Mouse (Mus musculus): ENCODE measurements at regions not wholly inside any gene's neighbourhood (a gene's known extent, or its start where the extent isn't known, plus 50 kb on each side); places are given as distances from the start of the nearest gene placed in this dataset.

DNA sequence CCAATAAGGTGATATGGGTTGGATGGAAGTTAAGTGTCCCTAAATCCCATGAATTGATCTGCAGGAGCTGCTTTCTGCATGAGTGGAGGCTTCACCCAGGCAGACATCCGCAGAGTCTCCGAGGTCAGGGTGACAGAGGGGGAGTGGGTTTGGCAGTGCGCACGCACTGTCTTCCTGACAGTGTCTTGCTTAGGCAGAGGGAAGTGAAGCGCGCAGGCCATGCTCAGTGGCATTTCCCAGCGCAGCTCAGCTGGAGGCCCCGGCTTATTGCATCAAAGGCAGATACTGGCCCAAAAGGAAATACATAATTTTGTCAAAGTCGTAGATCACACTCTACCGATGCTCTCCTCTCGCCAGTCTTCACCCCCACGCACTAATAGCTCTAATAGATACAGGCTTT is 252.7 kb upstream of the Dnajc24 start:
- DNase-seq (ENCODE audit: low spot score): peak; percentile 32

DNA sequence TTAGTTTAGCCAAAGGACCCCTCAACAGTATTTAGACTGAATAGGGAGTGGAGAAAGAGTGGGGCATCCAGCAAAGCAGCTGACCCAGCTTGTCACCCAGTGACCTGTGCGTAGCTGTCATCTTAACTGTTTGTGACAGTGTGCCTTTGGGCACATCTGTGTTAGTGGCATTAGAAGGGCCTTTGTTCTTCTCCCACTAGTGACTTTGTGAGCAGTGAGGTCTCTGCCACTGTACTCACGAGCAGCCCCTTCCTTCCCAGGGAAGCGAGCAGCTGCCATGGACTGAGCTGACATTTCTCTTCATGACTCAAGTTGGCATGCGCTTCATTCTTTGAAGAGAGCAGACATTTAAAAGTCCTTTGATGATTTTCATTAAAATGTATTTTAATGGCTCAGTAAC is 231.0 kb upstream of the Dnajc24 start:
- DNase-seq (ENCODE audit: low spot score): peak; percentile 9

DNA sequence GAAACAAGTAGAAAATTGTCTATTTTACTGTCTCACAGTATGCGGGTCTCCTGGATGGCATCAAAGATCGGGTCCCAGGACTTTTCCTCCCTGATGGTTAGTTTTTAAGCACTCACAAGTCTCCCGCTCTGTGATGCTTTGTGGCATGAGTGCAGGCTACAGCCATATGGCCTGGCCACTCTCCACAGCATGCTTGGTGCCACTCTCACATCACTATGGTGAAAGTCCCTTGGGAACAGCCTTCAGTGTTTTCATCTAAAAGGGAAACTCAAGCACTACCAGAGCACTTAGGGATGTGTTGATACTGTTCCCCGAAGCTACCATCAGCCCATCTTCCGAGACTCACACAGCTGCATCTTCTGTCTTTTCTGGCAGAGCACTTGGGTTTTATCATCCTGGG is 227.8 kb upstream of the Dnajc24 start:
- no peak for DNase-seq (ENCODE audit: low spot score)

DNA sequence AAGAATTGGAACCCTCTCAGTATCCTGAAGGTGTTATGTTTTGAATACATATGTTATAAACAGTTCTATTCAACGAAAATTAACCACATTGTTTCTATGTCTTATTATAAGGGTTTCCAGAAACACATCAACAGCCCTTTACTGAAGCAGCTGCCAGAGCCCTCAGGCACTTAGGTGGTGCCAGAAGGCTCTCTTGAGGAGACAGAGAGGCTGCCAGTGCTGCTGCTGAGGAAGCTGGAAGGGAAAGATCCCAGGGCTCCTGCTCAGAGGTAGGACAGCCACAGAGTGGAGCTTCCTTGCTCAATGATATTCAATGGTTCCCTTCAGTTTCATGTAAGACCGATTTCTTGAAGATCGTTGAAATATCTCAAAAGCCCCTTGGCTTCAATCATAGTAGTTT is 226.7 kb upstream of the Dnajc24 start:
- no peak for DNase-seq (ENCODE audit: low spot score)

DNA sequence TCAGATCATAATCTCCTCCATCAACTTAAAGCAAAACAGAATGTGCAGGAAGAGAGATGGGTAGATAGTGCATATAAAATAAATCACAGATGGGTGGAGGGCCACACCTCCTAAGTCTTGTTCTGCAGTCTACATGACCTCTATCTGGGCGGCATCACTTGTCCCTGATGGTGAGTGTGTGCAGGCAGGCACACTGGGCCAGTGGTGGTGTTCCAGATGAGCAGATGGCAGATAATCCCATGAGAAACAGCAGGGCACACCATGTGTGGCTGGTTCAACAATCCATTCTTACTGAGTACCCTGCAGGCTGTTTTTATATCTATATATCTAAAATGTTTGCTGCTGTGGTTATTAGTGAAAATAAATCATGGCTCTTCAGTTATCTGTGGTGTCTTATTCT is 224.9 kb upstream of the Dnajc24 start:
- no peak for DNase-seq (ENCODE audit: low spot score)

DNA sequence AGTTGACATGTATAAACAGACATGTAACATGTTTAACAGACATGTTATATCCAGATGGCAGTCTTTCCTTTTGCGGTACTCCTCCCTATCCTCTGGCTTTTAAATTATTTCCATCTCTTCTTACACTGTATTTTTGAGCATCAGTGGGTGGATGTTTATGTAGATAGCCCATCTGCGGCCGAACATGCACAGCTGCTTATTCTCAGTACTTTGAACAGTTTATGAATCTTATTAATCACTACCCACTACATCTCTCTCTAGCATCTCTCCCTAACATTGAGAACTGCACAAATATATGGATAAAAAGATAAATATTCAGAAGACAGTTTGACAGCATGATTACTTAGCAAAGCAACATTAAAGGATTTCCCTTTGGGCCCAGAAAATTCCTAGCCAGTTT is 212.8 kb upstream of the Dnajc24 start:
- no peak for DNase-seq (ENCODE audit: low spot score)

DNA sequence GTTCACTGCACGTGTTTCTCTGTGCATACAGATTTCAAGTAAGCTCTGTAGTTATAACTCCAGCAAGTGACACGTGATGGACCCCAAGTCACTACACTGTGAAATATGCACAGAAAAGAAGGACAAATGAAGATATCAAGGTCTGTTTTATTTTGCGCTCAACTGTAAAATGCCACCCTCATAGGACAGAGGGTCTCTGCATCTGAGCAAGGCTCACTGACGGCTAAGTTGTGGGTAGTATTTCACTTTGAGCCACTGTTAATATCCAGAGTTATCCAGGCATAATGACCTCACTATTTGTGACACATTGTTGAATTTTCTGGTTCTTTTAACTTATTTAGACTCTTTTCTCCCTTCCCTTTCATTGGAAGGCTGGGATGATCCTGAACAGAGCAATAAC is 210.4 kb upstream of the Dnajc24 start:
- peak; percentile 28 for DNase-seq (ENCODE audit: low spot score)

DNA sequence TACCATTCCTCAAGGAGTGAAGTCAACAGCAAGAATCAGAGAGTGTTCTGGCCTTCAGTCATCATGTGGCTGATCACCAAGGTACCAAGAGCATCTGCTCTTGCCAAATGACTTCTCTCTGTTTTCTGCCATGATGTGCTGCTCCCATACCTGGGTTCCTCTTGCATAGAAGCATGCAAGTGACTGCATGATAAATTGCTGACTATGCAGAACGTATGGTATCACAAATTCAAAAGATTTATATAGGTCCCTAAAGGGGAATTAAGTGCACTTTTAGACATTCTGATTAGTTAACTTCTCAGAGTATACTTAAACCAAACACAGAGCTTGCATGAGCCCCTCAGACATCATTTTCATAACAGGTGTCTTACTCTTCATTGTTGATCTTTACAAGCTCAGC is 207.4 kb upstream of the Dnajc24 start:
- DNase-seq (ENCODE audit: low spot score): no peak

DNA sequence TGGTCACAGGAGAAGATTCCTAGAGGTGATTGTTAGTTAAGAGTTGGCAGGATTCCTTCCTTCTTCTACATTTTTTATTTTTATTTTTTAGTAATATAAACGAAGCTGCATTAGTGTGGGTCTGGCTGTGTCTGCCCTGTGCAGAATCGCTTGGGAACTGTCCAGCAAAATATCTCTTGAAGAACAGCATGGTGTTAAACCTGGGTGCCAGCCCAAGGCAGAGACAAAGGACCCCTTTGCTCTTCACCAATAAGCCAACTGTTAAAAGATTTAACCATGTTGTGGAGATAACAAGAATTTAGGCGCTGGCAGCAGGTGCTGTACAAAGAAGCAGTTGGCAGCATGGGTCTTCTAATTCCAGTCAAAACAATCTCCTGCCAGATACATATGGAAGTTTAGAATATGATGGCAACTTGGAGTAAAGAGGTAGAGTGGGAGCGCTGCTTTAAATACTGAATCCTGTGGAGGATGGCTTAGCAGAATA is 205.5 kb upstream of the Dnajc24 start:
- no peak for DNase-seq (ENCODE audit: low spot score)

DNA sequence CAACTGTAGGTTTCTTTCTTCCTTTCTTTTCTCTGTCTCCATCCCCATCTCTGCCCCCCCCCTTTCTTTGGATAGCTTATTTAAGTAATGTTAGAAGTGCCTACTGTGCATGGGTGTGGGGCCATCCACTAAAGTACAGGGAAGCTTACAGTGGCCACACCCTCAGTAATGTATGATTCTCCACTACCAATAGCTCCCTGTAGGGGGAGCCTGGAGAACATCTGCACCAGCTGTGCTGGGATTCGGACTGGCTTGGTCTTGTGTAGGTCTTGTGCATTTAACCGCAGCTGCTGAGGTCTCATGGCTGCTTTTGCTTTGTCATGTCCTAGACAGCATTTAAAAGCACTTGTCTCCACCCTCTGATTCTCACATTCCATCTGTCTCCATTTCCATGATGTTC is 196.8 kb upstream of the Dnajc24 start:
- DNase-seq (ENCODE audit: low spot score): no peak

DNA sequence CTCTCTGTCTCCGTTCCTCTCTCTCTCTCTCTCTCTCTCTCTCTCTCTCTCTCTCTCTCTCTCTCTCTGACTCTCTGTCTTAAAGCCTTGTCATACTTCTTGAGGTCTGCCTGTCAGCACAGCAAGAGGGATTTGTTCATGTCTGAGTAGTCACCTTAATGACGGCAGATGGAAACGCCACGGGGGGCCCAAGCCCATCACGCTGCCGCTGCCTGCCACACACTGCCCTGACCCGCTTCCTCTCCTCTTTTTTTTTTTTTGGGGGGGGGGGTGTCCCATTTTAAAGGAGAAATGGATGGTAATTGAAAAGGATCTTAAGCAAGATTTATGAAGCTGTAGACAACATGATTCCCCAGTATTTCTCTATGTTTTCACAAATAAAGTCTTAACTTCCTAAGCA is 191.8 kb upstream of the Dnajc24 start:
- DNase-seq (ENCODE audit: low spot score): peak; percentile 23

DNA sequence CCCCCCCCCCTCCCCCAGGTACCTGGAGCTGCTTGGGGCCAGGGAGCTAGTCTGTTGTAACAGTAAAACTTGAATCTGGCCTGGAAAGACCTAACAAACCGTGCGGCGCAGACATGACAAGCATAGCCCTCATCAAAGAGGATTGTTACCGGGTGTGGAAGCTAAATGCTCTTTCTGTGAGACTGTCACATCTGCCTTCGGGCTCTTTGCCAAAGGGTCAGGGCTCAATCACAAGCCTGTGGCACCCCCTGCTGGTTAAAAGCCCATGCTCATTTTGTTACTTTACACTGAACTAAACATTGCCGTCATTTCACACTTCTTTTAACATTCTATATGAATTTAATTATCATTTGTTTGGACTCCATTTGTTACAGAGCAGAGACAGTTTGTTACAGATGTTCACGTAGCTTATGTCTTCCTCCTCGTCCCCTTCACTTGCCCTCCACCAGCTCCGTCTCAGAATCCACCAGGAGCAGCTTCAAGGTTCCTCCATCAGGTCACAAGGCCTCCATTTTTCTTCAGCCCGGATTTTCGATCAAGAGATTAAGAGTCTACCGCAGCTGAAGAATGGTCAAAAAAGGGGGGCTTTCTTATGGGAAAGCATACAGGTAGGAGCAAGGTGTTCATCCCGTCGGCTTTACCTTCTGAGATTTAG is 191.1 kb upstream of the Dnajc24 start:
- DNase-seq (ENCODE audit: low spot score): peak; percentile 91

DNA sequence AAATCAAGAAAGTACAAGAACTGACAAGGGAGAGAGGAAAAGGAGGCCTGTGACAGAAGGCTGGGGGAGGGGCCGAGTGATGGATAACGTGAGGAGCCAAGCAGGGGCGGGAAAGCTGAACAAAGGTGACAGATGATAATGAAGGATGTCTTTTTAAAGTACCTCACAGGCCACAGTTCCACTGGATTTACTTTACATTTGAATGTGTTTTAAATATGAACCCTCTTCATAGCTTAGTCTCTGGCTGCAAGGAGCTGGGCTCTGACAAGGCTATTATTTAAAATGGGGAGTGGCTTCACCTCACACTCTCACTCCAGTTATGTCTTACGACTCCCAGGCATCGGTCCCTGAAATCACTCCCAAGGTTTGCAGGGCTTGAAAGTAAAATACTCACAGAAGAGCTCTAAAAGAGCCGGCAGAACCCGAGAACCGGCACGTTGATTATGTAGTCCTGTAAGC is 190.6 kb upstream of the Dnajc24 start:
- peak; percentile 62 for DNase-seq (ENCODE audit: low spot score)

DNA sequence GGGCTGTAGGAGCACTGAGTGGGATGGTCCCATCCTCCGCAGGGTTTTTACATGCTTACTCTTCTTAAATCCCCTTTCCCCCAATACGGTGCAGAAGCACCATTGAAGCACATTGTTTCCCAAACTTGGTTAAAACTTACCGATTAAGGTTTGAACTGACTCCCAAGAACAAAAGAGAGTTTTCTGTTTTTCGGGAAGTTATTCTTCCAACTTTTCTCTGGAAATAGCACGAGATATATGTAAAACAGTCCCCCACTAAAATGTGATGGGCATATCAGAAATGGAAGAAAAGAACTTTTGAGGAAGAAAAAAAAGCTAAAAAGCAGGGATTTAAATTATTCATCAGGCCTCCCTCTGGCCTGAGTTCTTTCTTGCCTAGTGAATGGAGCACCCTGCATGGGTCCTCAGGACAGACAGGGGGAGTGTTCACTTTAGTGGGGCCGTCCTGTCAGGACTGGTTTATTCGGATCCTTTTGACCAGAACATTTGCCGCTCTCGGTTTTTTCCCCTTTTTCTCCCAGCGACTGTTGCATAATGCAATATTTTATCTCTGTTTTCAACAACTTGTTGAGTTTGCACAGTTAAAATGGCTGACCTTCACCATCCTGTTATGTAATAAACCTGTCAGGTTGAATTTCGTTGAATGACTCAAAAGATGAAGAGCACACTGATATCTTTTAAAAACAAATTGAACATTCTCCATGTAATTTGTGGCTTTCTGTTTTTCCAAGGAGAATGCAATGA is 187.4 kb upstream of the Dnajc24 start:
- peak; percentile 24 for DNase-seq (ENCODE audit: low spot score)

DNA sequence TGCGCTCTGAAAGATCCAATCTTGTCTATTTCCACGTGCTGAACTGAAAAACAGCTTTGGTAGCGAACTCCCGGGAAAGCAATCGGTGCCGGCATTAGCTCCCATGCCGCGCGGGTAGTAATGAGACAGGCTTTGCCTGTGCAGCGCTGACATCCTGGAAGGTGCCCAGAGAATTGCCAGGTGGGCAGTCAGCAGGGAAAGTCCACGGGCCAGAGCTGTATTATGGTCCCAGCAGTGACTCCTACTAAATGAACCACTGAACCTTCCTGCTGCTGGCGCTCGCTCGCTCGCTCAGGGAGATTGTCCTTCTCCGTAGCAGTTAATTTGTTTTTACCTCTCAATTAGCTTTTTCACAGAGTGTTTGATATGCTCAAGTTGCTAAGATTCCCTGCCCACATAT is 180.3 kb upstream of the Dnajc24 start:
- DNase-seq (ENCODE audit: low spot score): no peak

DNA sequence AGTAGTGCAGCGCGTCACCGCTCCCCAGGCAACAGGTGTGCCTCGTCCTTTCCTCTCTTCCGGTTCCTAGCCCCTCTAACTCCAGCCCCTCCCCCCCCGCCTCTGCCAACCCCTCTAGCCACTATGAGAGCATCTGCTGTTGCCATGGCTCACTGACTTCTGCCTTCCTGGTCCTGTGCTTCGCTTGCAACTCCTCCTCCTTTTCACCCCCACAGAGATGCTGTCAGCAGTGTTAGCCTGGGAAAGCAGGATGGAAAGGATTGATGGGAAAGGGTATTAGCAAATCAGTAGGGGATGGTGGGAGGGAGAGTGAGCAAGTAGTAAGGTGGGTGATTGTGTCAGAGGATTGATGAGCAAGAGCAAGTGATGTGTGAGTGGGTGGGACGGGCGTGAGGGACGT is 178.7 kb upstream of the Dnajc24 start:
- DNase-seq (ENCODE audit: low spot score): peak; percentile 68

DNA sequence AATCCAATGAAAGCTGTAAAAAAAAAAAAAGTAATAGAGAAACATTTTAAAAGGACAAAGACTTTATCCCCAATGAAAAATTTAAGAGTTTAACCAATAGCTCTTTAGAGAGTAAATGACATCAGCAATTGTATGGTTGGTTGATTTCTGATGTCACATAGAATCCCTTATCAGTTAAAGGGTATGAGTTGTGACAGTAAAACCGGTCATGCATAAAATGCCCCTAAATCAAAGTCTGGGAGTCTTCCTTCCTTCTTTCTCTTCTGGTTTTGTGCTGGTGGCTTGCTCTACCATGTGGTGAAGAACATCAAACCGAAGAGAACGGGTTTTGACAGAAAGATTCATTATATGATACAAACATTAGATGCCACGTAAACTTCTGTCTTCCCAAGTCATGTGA is 159.3 kb upstream of the Dnajc24 start:
- no peak for DNase-seq (ENCODE audit: low spot score)

DNA sequence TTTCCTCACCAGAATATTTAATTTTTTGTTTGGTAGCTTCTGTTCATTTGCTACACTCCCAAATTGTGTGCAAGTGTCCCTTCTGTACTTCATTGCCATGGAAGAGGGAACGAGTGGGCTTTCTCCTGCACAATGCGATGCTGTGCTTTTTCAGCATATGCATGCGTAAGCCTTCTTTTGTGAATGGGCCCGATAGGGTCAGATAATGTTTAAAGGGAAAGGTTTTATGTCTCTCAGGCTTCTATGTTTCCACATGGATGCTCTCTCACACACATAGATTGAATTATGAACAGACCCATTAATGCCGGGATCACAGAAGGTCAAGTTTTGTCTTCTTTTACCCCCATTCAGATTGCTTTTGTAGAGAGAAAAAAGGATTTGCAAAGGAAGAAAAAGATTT is 158.5 kb upstream of the Dnajc24 start:
- peak; percentile 17 for DNase-seq (ENCODE audit: low spot score)

DNA sequence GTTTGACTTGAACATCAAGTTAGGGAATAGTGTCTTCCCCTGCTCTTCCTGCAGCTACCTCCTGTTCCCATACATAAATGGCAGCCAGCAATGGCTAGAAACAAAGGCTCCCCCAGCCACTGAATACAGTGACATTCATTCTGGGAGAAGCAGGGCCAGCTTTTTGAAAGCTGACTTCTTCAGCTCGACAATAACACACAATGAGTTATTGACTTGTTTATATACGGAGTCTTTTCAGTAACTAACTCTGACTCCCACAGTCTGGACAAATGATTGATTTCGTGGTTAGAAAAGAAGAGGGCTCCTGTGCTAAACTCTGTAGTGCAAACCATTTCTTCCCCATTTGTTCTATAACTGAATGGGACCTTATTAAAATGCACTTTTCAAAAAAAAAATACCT is 146.4 kb upstream of the Dnajc24 start:
- DNase-seq (ENCODE audit: low spot score): peak; percentile 28

DNA sequence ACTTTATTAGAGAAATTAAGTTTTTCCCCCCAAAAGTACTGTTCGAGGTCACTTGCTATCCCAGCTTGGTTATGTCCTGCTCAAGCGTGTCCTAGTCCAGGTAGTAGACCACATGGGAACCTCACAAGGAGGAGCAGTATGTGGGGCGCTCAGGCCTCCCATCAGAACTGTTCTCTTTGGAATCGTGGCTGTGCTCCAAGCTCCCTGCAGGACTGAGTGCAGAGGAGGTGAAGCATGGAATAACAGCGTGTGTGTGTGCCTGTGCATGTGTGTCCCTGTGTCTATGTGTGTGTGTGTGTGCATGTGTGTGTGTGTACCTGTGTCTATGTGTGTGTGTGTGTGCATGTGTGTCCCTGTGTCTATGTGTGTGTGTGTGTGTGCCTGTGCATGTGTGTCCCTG is 137.6 kb upstream of the Dnajc24 start:
- no peak for DNase-seq (ENCODE audit: low spot score)

DNA sequence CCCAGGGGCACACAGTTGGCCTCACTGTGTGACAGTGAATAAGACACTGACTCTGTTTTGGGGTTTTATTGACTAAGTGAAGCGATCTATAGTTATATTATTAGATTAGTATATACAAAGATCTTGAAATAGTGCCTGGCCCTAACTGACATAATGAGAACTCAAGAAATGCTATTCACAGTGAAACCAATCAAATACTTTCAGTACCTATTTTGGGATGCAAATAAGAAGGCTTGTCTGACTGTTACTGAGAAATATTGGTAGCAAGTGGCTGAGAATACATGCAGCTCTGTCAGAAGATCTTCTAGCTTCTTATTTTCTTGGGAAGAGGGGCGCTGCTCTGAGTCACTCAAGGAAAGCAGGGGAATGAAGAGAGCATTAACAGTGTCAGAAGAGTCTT is 97.7 kb upstream of the Dnajc24 start:
- DNase-seq (ENCODE audit: low spot score): no peak

DNA sequence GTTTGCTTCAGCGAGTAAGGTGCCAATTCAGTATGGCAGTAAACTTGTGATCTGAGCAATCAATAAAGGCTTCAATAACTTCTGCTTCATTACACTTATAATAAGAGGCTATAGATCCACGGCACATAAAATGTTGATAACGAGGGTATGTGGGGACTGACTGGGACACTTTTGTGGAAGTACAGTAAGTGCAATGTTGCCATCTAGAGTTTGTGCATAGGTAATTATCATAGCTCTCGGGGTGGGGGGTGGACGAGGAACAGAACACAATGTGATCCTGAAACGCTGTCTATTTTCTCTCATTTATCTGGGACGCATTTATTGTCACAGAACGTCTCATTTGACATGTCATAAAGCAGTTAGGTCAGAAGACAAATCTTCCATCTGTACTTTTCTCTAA is 82.8 kb upstream of the Dnajc24 start:
- no peak for DNase-seq (ENCODE audit: low spot score)

Measured in embryo, embryonic 10 days (tissue).